Mouse (Mus musculus): ENCODE results near the gene Cir1. TPM values are rescaled to one million over a fixed set of nuclear protein-coding genes. Genes with fewer than 3 reads are reported as not detected.

Cir1 gene
- total RNA-seq (2021): 10 to 100 TPM; 22.8 to 26.7 TPM
- long read RNA-seq, partial matches to known transcripts: 1 of 21 reads
- long read RNA-seq, other reads (novel, unspliced or antisense): 20 of 21 reads

- DNase-seq (ENCODE audit: low spot score in 2 of 2): peak; percentile 90 to 95
Observed at GRCm38 (mm10) chr2:73312152-73313116, at the start of gene Cir1, which contains the start of gene Scrn3. TSS of gene Cir1 (minus strand) at chr2:73312701. TSS of gene Scrn3 (plus strand) at chr2:73312601.

GRCm38 (mm10) chr2:73360536-73360935, 48.0 kb upstream of the Cir1 start:
- DNase-seq (ENCODE audit: low spot score in 2 of 2): no peak

- no peak for DNase-seq (ENCODE audit: low spot score in 2 of 2)
Observed at GRCm38 (mm10) chr2:73359941-73360340, 47.4 kb upstream of the Cir1 start.

GRCm38 (mm10) chr2:73357004-73357403, 44.5 kb upstream of the Cir1 start:
- DNase-seq (ENCODE audit: low spot score in 2 of 2): no peak

GRCm38 (mm10) chr2:73351927-73352374, 39.5 kb upstream of the Cir1 start:
- DNase-seq (ENCODE audit: low spot score in 2 of 2): peak; percentile 22 to 27

- DNase-seq (ENCODE audit: low spot score in 2 of 2): no peak
Observed at GRCm38 (mm10) chr2:73351496-73351895, 39.0 kb upstream of the Cir1 start.

GRCm38 (mm10) chr2:73348221-73348620, 35.7 kb upstream of the Cir1 start:
- DNase-seq (ENCODE audit: low spot score in 2 of 2): no peak

GRCm38 (mm10) chr2:73347766-73348165, 35.3 kb upstream of the Cir1 start:
- no peak for DNase-seq (ENCODE audit: low spot score in 2 of 2)

- DNase-seq (ENCODE audit: low spot score in 2 of 2): no peak
Observed at GRCm38 (mm10) chr2:73347136-73347535, 34.6 kb upstream of the Cir1 start.

- DNase-seq (ENCODE audit: low spot score in 2 of 2): peak; percentile 45 to 54
Observed at GRCm38 (mm10) chr2:73346345-73347086, 34.0 kb upstream of the Cir1 start.

- no peak for DNase-seq (ENCODE audit: low spot score in 2 of 2)
Observed at GRCm38 (mm10) chr2:73345204-73345603, 32.7 kb upstream of the Cir1 start.

- no peak for DNase-seq (ENCODE audit: low spot score in 2 of 2)
Observed at GRCm38 (mm10) chr2:73343701-73344100, 31.2 kb upstream of the Cir1 start.

GRCm38 (mm10) chr2:73338415-73338814, 25.9 kb upstream of the Cir1 start:
- no peak for DNase-seq (ENCODE audit: low spot score in 2 of 2)

GRCm38 (mm10) chr2:73335949-73336348, 23.4 kb upstream of the Cir1 start:
- DNase-seq (ENCODE audit: low spot score in 2 of 2): no peak

- no peak for DNase-seq (ENCODE audit: low spot score in 2 of 2)
Observed at GRCm38 (mm10) chr2:73325871-73326270, 13.4 kb upstream of the Cir1 start.

- DNase-seq (ENCODE audit: low spot score in 2 of 2): no peak
Observed at GRCm38 (mm10) chr2:73322991-73323390, 10.5 kb upstream of the Cir1 start.

GRCm38 (mm10) chr2:73319218-73319617, 6.7 kb upstream of the Cir1 start:
- DNase-seq (ENCODE audit: low spot score in 2 of 2): no peak

GRCm38 (mm10) chr2:73317426-73317825, 4.9 kb upstream of the Cir1 start:
- DNase-seq (ENCODE audit: low spot score in 2 of 2): no peak

GRCm38 (mm10) chr2:73314311-73314710, 1.8 kb upstream of the Cir1 start:
- DNase-seq (ENCODE audit: low spot score in 2 of 2): no peak

- DNase-seq (ENCODE audit: low spot score in 2 of 2): peak; percentile 46 to 47
Observed at GRCm38 (mm10) chr2:73313117-73313501, 608 bp upstream of the Cir1 start.

GRCm38 (mm10) chr2:73306006-73306405, 6.5 kb downstream of the Cir1 start:
- DNase-seq (ENCODE audit: low spot score in 2 of 2): no peak

- no peak for DNase-seq (ENCODE audit: low spot score in 2 of 2)
Observed at GRCm38 (mm10) chr2:73304506-73304905, 8.0 kb downstream of the Cir1 start.
